Mouse (Mus musculus): Measurements from ENCODE around the gene 4930404N11Rik. TPM values are rescaled to one million over a fixed set of nuclear protein-coding genes. Genes with fewer than 3 reads are reported as not detected.
A peak's percentile ranks its signal among the peaks of the same experiment; 100 is the strongest.

Gene 4930404N11Rik
- polyA plus RNA-seq, 1 experiment = 0.61 TPM

- H3K4me3 ChIP-seq (ENCODE audit: insufficient read depth, low read length) = peak overlapping the region; percentile 96
- H3K4me1 ChIP-seq (ENCODE audit: control insufficient read depth, insufficient read depth, low read length) = 0 out of 2 replicates have a peak, but pooled peaks cover 4% of the 10 kb centered on the region
- H3K27ac ChIP-seq (ENCODE audit: insufficient read depth, low read length) = no peak overlapping the region
- TF ChIP-seq CTCF (IDR thresholded peaks at IDR 0.05; ENCODE audit: borderline replicate concordance, insufficient read depth, low read length) (no peak), POLR2A (IDR thresholded peaks at IDR 0.05; ENCODE audit: low read depth, low read length) (no peak)
Observed at GRCm38 (mm10) chr10:81376561-81377361, 11.1 kb upstream of the 4930404N11Rik start.

DNA sequence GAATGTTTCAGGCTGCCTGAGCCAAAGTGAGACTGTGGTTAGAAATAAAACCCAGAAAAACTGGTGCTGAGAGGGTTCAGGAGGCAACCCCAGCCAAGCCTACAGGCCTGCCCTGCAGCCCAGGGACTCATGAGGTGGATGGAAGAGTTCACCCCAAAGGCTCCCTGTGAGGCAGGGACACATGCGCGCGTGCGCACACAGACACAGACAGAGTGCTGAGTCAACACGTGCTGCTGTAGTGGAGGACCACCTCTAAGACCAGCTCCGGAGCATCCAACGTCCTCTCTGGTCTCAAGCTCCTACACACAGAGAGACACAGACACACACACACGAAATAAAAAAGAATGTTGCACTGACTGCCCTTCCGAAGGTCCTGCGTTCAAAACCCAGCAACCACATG is 9.7 kb upstream of the 4930404N11Rik start:
- Histone ChIP-seq H3K4me1 (ENCODE audit: control insufficient read depth, insufficient read depth, low read length) (0 out of 2 replicates have a peak, but pooled peaks cover 4% of the 10 kb centered on the region), H3K27ac (ENCODE audit: insufficient read depth, low read length) (no peak overlapping the region), H3K4me3 (ENCODE audit: insufficient read depth, low read length) (no peak overlapping the region)
- TF ChIP-seq CTCF (IDR thresholded peaks at IDR 0.05; ENCODE audit: borderline replicate concordance, insufficient read depth, low read length) (no peak), POLR2A (IDR thresholded peaks at IDR 0.05; ENCODE audit: low read depth, low read length) (no peak)

GRCm38 (mm10) chr10:81367207-81367495 is 1.5 kb upstream of the 4930404N11Rik start:
- Histone ChIP-seq H3K4me3 (ENCODE audit: insufficient read depth, low read length) (no peak overlapping the region), H3K27ac (ENCODE audit: insufficient read depth, low read length) (no peak overlapping the region), H3K4me1 (ENCODE audit: control insufficient read depth, insufficient read depth, low read length) (no peaks in the 10 kb centered on the region)
- no peak for TF ChIP-seq POLR2A (IDR thresholded peaks at IDR 0.05; ENCODE audit: low read depth, low read length)
- TF ChIP-seq CTCF (IDR thresholded peaks at IDR 0.05; ENCODE audit: borderline replicate concordance, insufficient read depth, low read length) = no peak

GRCm38 (mm10) chr10:81366477-81367206 is 1.0 kb upstream of the 4930404N11Rik start:
- Histone ChIP-seq H3K27ac (ENCODE audit: insufficient read depth, low read length) (no peak overlapping the region), H3K4me1 (ENCODE audit: control insufficient read depth, insufficient read depth, low read length) (no peaks in the 10 kb centered on the region), H3K4me3 (ENCODE audit: insufficient read depth, low read length) (no peak overlapping the region)
- no peak for TF ChIP-seq CTCF (IDR thresholded peaks at IDR 0.05; ENCODE audit: borderline replicate concordance, insufficient read depth, low read length)
- TF ChIP-seq POLR2A (IDR thresholded peaks at IDR 0.05; ENCODE audit: low read depth, low read length) = 0 out of 2 replicates have a peak, but pooled peaks have one; percentile 30

GRCm38 (mm10) chr10:81365073-81365472 is 543 bp downstream of the 4930404N11Rik start:
- H3K4me3 ChIP-seq (ENCODE audit: insufficient read depth, low read length) = no peak overlapping the region
- no peak overlapping the region for H3K27ac ChIP-seq (ENCODE audit: insufficient read depth, low read length)
- no peaks in the 10 kb centered on the region for H3K4me1 ChIP-seq (ENCODE audit: control insufficient read depth, insufficient read depth, low read length)
- TF ChIP-seq POLR2A (IDR thresholded peaks at IDR 0.05; ENCODE audit: low read depth, low read length) (peak; percentile 39; the same call in 1 of the 2 replicates), CTCF (IDR thresholded peaks at IDR 0.05; ENCODE audit: borderline replicate concordance, insufficient read depth, low read length) (no peak)

DNA sequence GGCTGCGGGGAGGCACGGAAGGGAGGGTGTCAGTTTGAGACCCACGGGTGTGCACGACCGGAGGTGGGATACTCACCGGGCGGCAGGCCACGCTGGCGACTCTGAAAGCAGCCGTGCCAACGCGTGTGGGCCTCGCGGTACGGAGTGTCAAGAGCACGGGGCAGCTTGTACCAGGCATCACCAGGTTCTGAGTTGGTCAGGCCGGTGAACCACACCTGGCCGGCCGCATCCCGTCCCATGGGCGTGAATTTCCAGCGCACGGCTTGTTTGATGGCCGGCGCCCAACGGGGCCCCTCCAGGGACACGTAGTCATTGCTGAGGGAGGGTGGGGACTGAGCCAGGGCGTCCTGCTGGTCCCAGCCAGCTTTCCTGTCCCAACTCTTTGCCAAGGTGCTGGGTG is 950 bp downstream of the 4930404N11Rik start:
- no peaks in the 10 kb centered on the region for H3K4me1 ChIP-seq (ENCODE audit: control insufficient read depth, insufficient read depth, low read length)
- H3K4me3 ChIP-seq (ENCODE audit: insufficient read depth, low read length) = no peak overlapping the region
- no peak overlapping the region for H3K27ac ChIP-seq (ENCODE audit: insufficient read depth, low read length)
- TF ChIP-seq CTCF (IDR thresholded peaks at IDR 0.05; ENCODE audit: borderline replicate concordance, insufficient read depth, low read length) (no peak), POLR2A (IDR thresholded peaks at IDR 0.05; ENCODE audit: low read depth, low read length) (no peak)

- no peak for TF ChIP-seq CTCF (IDR thresholded peaks at IDR 0.05; ENCODE audit: borderline replicate concordance, insufficient read depth, low read length)
- Histone ChIP-seq H3K27ac (ENCODE audit: insufficient read depth, low read length) (no peak overlapping the region), H3K4me3 (ENCODE audit: insufficient read depth, low read length) (no peak overlapping the region), H3K4me1 (ENCODE audit: control insufficient read depth, insufficient read depth, low read length) (no peaks in the 10 kb centered on the region)
Observed at GRCm38 (mm10) chr10:81363436-81364346, 1.9 kb downstream of the 4930404N11Rik start.

GRCm38 (mm10) chr10:81362336-81362949 is 3.2 kb downstream of the 4930404N11Rik start:
- no peak overlapping the region for H3K27ac ChIP-seq (ENCODE audit: insufficient read depth, low read length)
- H3K4me1 ChIP-seq (ENCODE audit: control insufficient read depth, insufficient read depth, low read length) = no peaks in the 10 kb centered on the region
- TF ChIP-seq POLR2A (IDR thresholded peaks at IDR 0.05; ENCODE audit: low read depth, low read length) (no peak), CTCF (IDR thresholded peaks at IDR 0.05; ENCODE audit: borderline replicate concordance, insufficient read depth, low read length) (no peak)
- H3K4me3 ChIP-seq (ENCODE audit: insufficient read depth, low read length) = no peak overlapping the region

DNA sequence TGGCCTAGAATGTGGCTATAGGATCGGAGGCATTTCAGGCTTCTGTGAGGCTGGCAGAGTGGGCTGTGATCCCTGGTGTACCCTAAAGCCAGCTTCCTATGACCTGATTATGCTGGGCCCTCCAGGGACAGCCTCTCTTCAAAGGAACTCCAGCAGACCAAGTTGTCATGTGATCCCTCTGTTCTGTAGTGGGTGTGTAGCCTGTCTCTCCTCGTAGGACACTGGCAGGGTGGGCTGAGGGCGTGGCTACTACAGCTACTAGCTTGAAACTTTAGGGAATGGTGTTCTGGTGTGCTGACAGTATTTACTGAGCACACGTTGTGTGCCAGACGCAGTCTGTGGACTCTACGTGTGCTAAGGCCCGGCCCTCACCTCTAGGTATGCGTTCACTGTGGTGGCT is 4.9 kb downstream of the 4930404N11Rik start:
- Histone ChIP-seq H3K27ac (ENCODE audit: insufficient read depth, low read length) (no peak overlapping the region), H3K4me3 (ENCODE audit: insufficient read depth, low read length) (no peak overlapping the region), H3K4me1 (ENCODE audit: control insufficient read depth, insufficient read depth, low read length) (0 out of 2 replicates have a peak, but pooled peaks cover 2% of the 10 kb centered on the region)
- TF ChIP-seq POLR2A (IDR thresholded peaks at IDR 0.05; ENCODE audit: low read depth, low read length) = no peak
- no peak for TF ChIP-seq CTCF (IDR thresholded peaks at IDR 0.05; ENCODE audit: borderline replicate concordance, insufficient read depth, low read length)

All from embryonic fibroblast, embryonic 13.5 days (primary cell).